Comparison of ENCODE assay signal across 10 mouse cellular contexts in the genomic region with DNA sequence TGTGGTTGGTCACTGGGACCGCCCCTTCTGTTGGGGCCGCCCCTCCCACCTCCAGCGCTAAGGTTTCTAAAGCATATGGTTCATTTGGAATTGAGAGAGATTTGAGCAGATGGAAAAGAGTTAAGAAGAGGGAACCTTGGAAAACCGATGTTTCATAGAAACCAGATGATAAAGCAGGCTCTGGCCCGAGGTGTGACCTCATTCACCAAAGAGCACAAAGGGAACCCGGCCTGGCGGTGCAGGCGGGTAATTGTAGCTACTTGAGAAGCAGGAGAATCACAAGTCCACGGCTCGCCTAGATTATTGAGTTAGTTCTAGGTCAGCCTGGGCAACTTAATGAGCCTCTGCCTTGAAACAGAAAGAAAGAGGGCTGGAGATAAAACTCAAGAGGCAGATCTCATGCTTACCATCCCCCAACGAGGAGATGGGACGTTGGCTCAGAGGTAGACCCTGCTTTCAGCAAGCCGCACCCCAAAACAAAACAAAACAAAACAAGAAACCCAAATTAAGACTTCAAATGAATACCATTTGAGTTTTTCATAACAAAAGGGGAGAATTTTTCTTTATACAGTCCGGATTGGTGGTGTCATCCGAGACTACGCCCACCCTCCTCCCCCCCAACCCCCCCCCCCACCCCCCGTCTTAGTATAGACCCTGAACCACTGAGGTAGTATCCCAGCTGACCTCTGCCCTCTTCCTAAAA. TPM values are rescaled to one million over a fixed set of nuclear protein-coding genes. Genes with fewer than 3 reads are reported as not detected.
A peak's percentile ranks its signal among the peaks of the same experiment; 100 is the strongest.
DNase-seq lines count a peak whose midpoint lies in the region; ATAC-seq lines count a peak whose summit lies in the region.
"Had no signal": no experiment of that assay in that cellular context is flagged by ENCODE, and none has a peak within 500 bp of the region (broad histone marks: within the 10 kb centered on the region; RNA-seq: fewer than 3 reads in every experiment).

Gene Grid2ip, plus strand, starts transcription at position 653 of the 703 bp plus-strand sequence.

- peaks cover 9% of the 10 kb centered on the region; the same call in 1 of the 2 replicates for H3K9me3 ChIP-seq in heart, embryonic 14.5 days (ENCODE audit: control insufficient read depth, low read length)
- H3K9me3 ChIP-seq in midbrain, embryonic 13.5 days, result 0 out of 2 replicates have a peak, but pooled peaks cover 8% of the 10 kb centered on the region

- ATAC-seq in heart, embryonic 14.5 days (ENCODE audit: insufficient number of reproducible peaks, insufficient read depth, low FRiP score, low read depth), result no peak
- no peak for ATAC-seq in midbrain, embryonic 13.5 days

- H3K36me3 ChIP-seq in heart, embryonic 14.5 days (ENCODE audit: control insufficient read depth, insufficient read depth, low read length), result no peaks in the 10 kb centered on the region
- H3K36me3 ChIP-seq in midbrain, embryonic 13.5 days, result no peaks in the 10 kb centered on the region

- peaks cover 30% of the 10 kb centered on the region for H3K27me3 ChIP-seq in heart, embryonic 14.5 days (ENCODE audit: control insufficient read depth, insufficient read depth, low read length)
- peaks cover 20% of the 10 kb centered on the region for H3K27me3 ChIP-seq in midbrain, embryonic 13.5 days

- no peak within 1 kb of the TSS for H3K9ac ChIP-seq in heart, embryonic 14.5 days (ENCODE audit: low read length)
- H3K9ac ChIP-seq in midbrain, embryonic 13.5 days (replicated peaks), result 0 out of 2 replicates have a peak within 1 kb of the TSS, but pooled peaks have one; percentile 39

- H3K4me2 ChIP-seq in heart, embryonic 14.5 days (ENCODE audit: low read length), result peak within 1 kb of the TSS; percentile 52
- peak within 1 kb of the TSS; percentile 47 for H3K4me2 ChIP-seq in midbrain, embryonic 13.5 days (replicated peaks)

- intact Hi-C loops in left cerebral cortex, postnatal 4 days (cut with DNase I), result no loop called here

- DNase-seq in heart, adult 18-20 months, result no peak
- DNase-seq in NIH3T3 (ENCODE audit: low read depth), result peak; percentile 18
- peak; percentile 32 for DNase-seq in forelimb bud, embryonic 11.5 days (ENCODE audit: low read depth, low spot score)
- no peak for DNase-seq in ovary, postnatal 10 days (ENCODE audit: low spot score)
- no peak for DNase-seq in left cerebral cortex, postnatal 4 days
- DNase-seq in gastrocnemius, postnatal 4 days (ENCODE audit: low spot score in 2 of 2), result no peak
- DNase-seq: cerebellum, adult 11 months had no signal

- H3K4me1 ChIP-seq in heart, embryonic 14.5 days (ENCODE audit: control insufficient read depth in 2 of 2, insufficient read depth in 2 of 2, low read length in 2 of 2), result peaks cover 0 to 5% of the 10 kb centered on the region in 2 experiments; a peak in 2 of 4 replicates
- H3K4me1 ChIP-seq in midbrain, embryonic 13.5 days (replicated peaks), result peaks cover 6% of the 10 kb centered on the region

- 17% methylated on average over 16 of the region's 17 CpGs for WGBS in heart, embryonic 14.5 days
- 13% methylated on average over 17 of the region's 17 CpGs for WGBS in midbrain, embryonic 13.5 days

- no peak within 1 kb of the TSS for H3K27ac ChIP-seq in heart, embryonic 14.5 days (replicated peaks in 1 of 2; ENCODE audit: control insufficient read depth in 1 of 2, insufficient read depth in 1 of 2, low read depth in 2 of 2, low read length in 2 of 2)
- no peak within 1 kb of the TSS for H3K27ac ChIP-seq in midbrain, embryonic 13.5 days

- H3K4me3 ChIP-seq in heart, embryonic 14.5 days (ENCODE audit: control insufficient read depth in 1 of 2, insufficient read depth in 1 of 2, low read depth in 1 of 2, low read length in 2 of 2), result peak within 1 kb of the TSS in 1 of 2 experiments; percentile 18; a peak in 2 of 4 replicates
- peak within 1 kb of the TSS; percentile 24 for H3K4me3 ChIP-seq in midbrain, embryonic 13.5 days (replicated peaks)

RNA-seq across cellular contexts. Expression of gene Grid2ip, which starts in this region (rescaled TPM):
- 0.09 and 0.18 TPM in 2 replicates for polyA plus RNA-seq in heart, embryonic 14.5 days (2014; fragmentation: Nextera tagmentation; extraction: Ambion mirVana)
- not detected for total RNA-seq in heart, adult 18-20 months (2021)
- 0.19 and 0.36 TPM in 2 replicates for polyA plus RNA-seq in midbrain, embryonic 13.5 days (2015; fragmentation: Nextera tagmentation; extraction: Ambion mirVana)
- total RNA-seq in left cerebral cortex, postnatal 4 days (2021), result 1 to 10 TPM; 3.7 to 4.1 TPM
- total RNA-seq in gastrocnemius, postnatal 4 days (2021), result under 1 TPM in 1 of 2 experiments, not detected in 1; 0.27 TPM
- total RNA-seq: CH12.LX had no signal

Comparison
In these comparisons a context has a peak if more than half of its experiments do, and no peak if none do; other contexts are left out.
1. DNase-seq: peak in NIH3T3 (single experiment) and forelimb bud, embryonic 11.5 days (single experiment); none in heart, adult 18-20 months (0 of 2), ovary, postnatal 10 days (single experiment), left cerebral cortex, postnatal 4 days (single experiment) and gastrocnemius, postnatal 4 days (0 of 2).